Mouse (Mus musculus): ENCODE results near the gene Akr1b10. TPM values are rescaled to one million over a fixed set of nuclear protein-coding genes. Genes with fewer than 3 reads are reported as not detected.
"Not testable (repeated sequence)": the region's sequence is repeated elsewhere in the genome, so short reads cannot be mapped to it uniquely, and the experiment has no call there.

Gene Akr1b10
- polyA plus RNA-seq, 1 experiment from 2014 or later: 5.5 TPM

- 42% methylated on average over 9 of the region's 9 CpGs for WGBS (ENCODE audit: insufficient replicate concordance)
- Histone ChIP-seq H3K9me3 (replicated peaks; ENCODE audit: control insufficient read depth, low read length) (no peaks in the 10 kb centered on the region), H3K27me3 (ENCODE audit: control insufficient read depth, insufficient read depth, low read depth, low read length) (no peaks in the 10 kb centered on the region), H3K4me2 (ENCODE audit: low read depth, low read length) (no peak overlapping the region), H3K27ac (ENCODE audit: low read length) (no peak overlapping the region), H3K4me1 (ENCODE audit: control insufficient read depth, low read depth, low read length) (no peaks in the 10 kb centered on the region), H3K36me3 (ENCODE audit: control insufficient read depth, insufficient read depth) (no peaks in the 10 kb centered on the region), H3K4me3 (ENCODE audit: low read depth, low read length) (no peak overlapping the region), H3K9ac (ENCODE audit: low read depth, low read length) (no peak overlapping the region)
- peak; percentile 48 for ATAC-seq (ENCODE audit: low read depth)
Measured at GRCm38 (mm10) chr6:34367998-34368397, 16.0 kb upstream of the Akr1b10 start.

GRCm38 (mm10) chr6:34370081-34370480 is 13.9 kb upstream of the Akr1b10 start:
- whole genome bisulfite sequencing (ENCODE audit: insufficient replicate concordance): 59% methylated on average over 8 of the region's 8 CpGs
- Histone ChIP-seq H3K27ac (ENCODE audit: low read length) (no peak overlapping the region), H3K4me1 (ENCODE audit: control insufficient read depth, low read depth, low read length) (no peaks in the 10 kb centered on the region), H3K36me3 (ENCODE audit: control insufficient read depth, insufficient read depth) (no peaks in the 10 kb centered on the region), H3K9me3 (replicated peaks; ENCODE audit: control insufficient read depth, low read length) (no peaks in the 10 kb centered on the region), H3K4me2 (ENCODE audit: low read depth, low read length) (no peak overlapping the region), H3K27me3 (ENCODE audit: control insufficient read depth, insufficient read depth, low read depth, low read length) (no peaks in the 10 kb centered on the region), H3K4me3 (ENCODE audit: low read depth, low read length) (no peak overlapping the region), H3K9ac (ENCODE audit: low read depth, low read length) (no peak overlapping the region)
- no peak for ATAC-seq (ENCODE audit: low read depth)

GRCm38 (mm10) chr6:34371700-34372351 is 12.2 kb upstream of the Akr1b10 start:
- Histone ChIP-seq H3K27me3 (ENCODE audit: control insufficient read depth, insufficient read depth, low read depth, low read length) (no peaks in the 10 kb centered on the region), H3K4me1 (ENCODE audit: control insufficient read depth, low read depth, low read length) (no peaks in the 10 kb centered on the region), H3K9ac (ENCODE audit: low read depth, low read length) (no peak overlapping the region), H3K27ac (ENCODE audit: low read length) (no peak overlapping the region), H3K4me2 (ENCODE audit: low read depth, low read length) (0 out of 2 replicates have a peak overlapping the region, but pooled peaks have one; percentile 38), H3K9me3 (replicated peaks; ENCODE audit: control insufficient read depth, low read length) (no peaks in the 10 kb centered on the region), H3K36me3 (ENCODE audit: control insufficient read depth, insufficient read depth) (no peaks in the 10 kb centered on the region), H3K4me3 (ENCODE audit: low read depth, low read length) (no peak overlapping the region)
- WGBS (ENCODE audit: insufficient replicate concordance): 19% methylated on average over 18 of the region's 18 CpGs
- no peak for ATAC-seq (ENCODE audit: low read depth)

- Histone ChIP-seq H3K36me3 (ENCODE audit: control insufficient read depth, insufficient read depth) (no peaks in the 10 kb centered on the region), H3K4me2 (ENCODE audit: low read depth, low read length) (no peak overlapping the region), H3K9me3 (replicated peaks; ENCODE audit: control insufficient read depth, low read length) (no peaks in the 10 kb centered on the region), H3K27ac (ENCODE audit: low read length) (no peak overlapping the region), H3K4me1 (ENCODE audit: control insufficient read depth, low read depth, low read length) (no peaks in the 10 kb centered on the region), H3K9ac (ENCODE audit: low read depth, low read length) (no peak overlapping the region), H3K27me3 (ENCODE audit: control insufficient read depth, insufficient read depth, low read depth, low read length) (no peaks in the 10 kb centered on the region), H3K4me3 (ENCODE audit: low read depth, low read length) (no peak overlapping the region)
- ATAC-seq (ENCODE audit: low read depth): no peak
- 48% methylated on average over 7 of the region's 7 CpGs for WGBS (ENCODE audit: insufficient replicate concordance)
Measured at GRCm38 (mm10) chr6:34373841-34374240, 10.2 kb upstream of the Akr1b10 start.

- H3K9ac ChIP-seq (ENCODE audit: low read depth, low read length); H3K9me3 ChIP-seq (replicated peaks; ENCODE audit: control insufficient read depth, low read length); H3K27me3 ChIP-seq (ENCODE audit: control insufficient read depth, insufficient read depth, low read depth, low read length); H3K36me3 ChIP-seq (ENCODE audit: control insufficient read depth, insufficient read depth); ATAC-seq (ENCODE audit: low read depth); H3K27ac ChIP-seq (ENCODE audit: low read length); H3K4me2 ChIP-seq (ENCODE audit: low read depth, low read length); H3K4me1 ChIP-seq (ENCODE audit: control insufficient read depth, low read depth, low read length); H3K4me3 ChIP-seq (ENCODE audit: low read depth, low read length): not testable (repeated sequence)
- 60% methylated on average over 5 of the region's 5 CpGs for WGBS (ENCODE audit: insufficient replicate concordance)
Measured at GRCm38 (mm10) chr6:34375888-34376287, 8.1 kb upstream of the Akr1b10 start.

GRCm38 (mm10) chr6:34383401-34383800 is 617 bp upstream of the Akr1b10 start:
- no peak overlapping the region for H3K4me3 ChIP-seq (ENCODE audit: low read depth, low read length)
- 0 out of 2 replicates have a peak overlapping the region, but pooled peaks have one; percentile 76 for H3K4me2 ChIP-seq (ENCODE audit: low read depth, low read length)
- no peaks in the 10 kb centered on the region for H3K27me3 ChIP-seq (ENCODE audit: control insufficient read depth, insufficient read depth, low read depth, low read length)
- peaks cover 5% of the 10 kb centered on the region for H3K4me1 ChIP-seq (ENCODE audit: control insufficient read depth, low read depth, low read length)
- no peak overlapping the region for H3K27ac ChIP-seq (ENCODE audit: low read length)
- no peaks in the 10 kb centered on the region for H3K36me3 ChIP-seq (ENCODE audit: control insufficient read depth, insufficient read depth)
- ATAC-seq (ENCODE audit: low read depth): no peak
- no peak overlapping the region for H3K9ac ChIP-seq (ENCODE audit: low read depth, low read length)
- 39% methylated on average over 8 of the region's 8 CpGs for WGBS (ENCODE audit: insufficient replicate concordance)
- H3K9me3 ChIP-seq (replicated peaks; ENCODE audit: control insufficient read depth, low read length): no peaks in the 10 kb centered on the region

GRCm38 (mm10) chr6:34384701-34385370 is 818 bp downstream of the Akr1b10 start:
- no peaks in the 10 kb centered on the region for H3K36me3 ChIP-seq (ENCODE audit: control insufficient read depth, insufficient read depth)
- ATAC-seq (ENCODE audit: low read depth): peak; percentile 43; the same call in 1 of the 2 replicates
- H3K27me3 ChIP-seq (ENCODE audit: control insufficient read depth, insufficient read depth, low read depth, low read length): no peaks in the 10 kb centered on the region
- no peak overlapping the region for H3K27ac ChIP-seq (ENCODE audit: low read length)
- WGBS (ENCODE audit: insufficient replicate concordance): 2% methylated on average over 13 of the region's 13 CpGs
- H3K9ac ChIP-seq (ENCODE audit: low read depth, low read length): peak overlapping the region; percentile 54
- H3K4me1 ChIP-seq (ENCODE audit: control insufficient read depth, low read depth, low read length): peaks cover 5% of the 10 kb centered on the region
- no peaks in the 10 kb centered on the region for H3K9me3 ChIP-seq (replicated peaks; ENCODE audit: control insufficient read depth, low read length)
- peak overlapping the region; percentile 76 for H3K4me2 ChIP-seq (ENCODE audit: low read depth, low read length)
- H3K4me3 ChIP-seq (ENCODE audit: low read depth, low read length): peak overlapping the region; percentile 64

GRCm38 (mm10) chr6:34388420-34389156 is 4.6 kb downstream of the Akr1b10 start:
- ATAC-seq (ENCODE audit: low read depth): no peak
- no peak overlapping the region for H3K9ac ChIP-seq (ENCODE audit: low read depth, low read length)
- H3K36me3 ChIP-seq (ENCODE audit: control insufficient read depth, insufficient read depth): no peaks in the 10 kb centered on the region
- no peak overlapping the region for H3K27ac ChIP-seq (ENCODE audit: low read length)
- 68% methylated on average over 4 of the region's 4 CpGs for WGBS (ENCODE audit: insufficient replicate concordance)
- no peaks in the 10 kb centered on the region for H3K9me3 ChIP-seq (replicated peaks; ENCODE audit: control insufficient read depth, low read length)
- H3K4me3 ChIP-seq (ENCODE audit: low read depth, low read length): no peak overlapping the region
- H3K4me2 ChIP-seq (ENCODE audit: low read depth, low read length): no peak overlapping the region
- peaks cover 5% of the 10 kb centered on the region for H3K4me1 ChIP-seq (ENCODE audit: control insufficient read depth, low read depth, low read length)
- no peaks in the 10 kb centered on the region for H3K27me3 ChIP-seq (ENCODE audit: control insufficient read depth, insufficient read depth, low read depth, low read length)

- 66% methylated on average over 5 of the region's 5 CpGs for WGBS (ENCODE audit: insufficient replicate concordance)
- Histone ChIP-seq H3K9ac (ENCODE audit: low read depth, low read length) (no peak overlapping the region), H3K36me3 (ENCODE audit: control insufficient read depth, insufficient read depth) (no peaks in the 10 kb centered on the region), H3K4me1 (ENCODE audit: control insufficient read depth, low read depth, low read length) (no peaks in the 10 kb centered on the region), H3K27me3 (ENCODE audit: control insufficient read depth, insufficient read depth, low read depth, low read length) (no peaks in the 10 kb centered on the region), H3K9me3 (replicated peaks; ENCODE audit: control insufficient read depth, low read length) (no peaks in the 10 kb centered on the region), H3K4me3 (ENCODE audit: low read depth, low read length) (no peak overlapping the region), H3K27ac (ENCODE audit: low read length) (no peak overlapping the region), H3K4me2 (ENCODE audit: low read depth, low read length) (no peak overlapping the region)
- no peak for ATAC-seq (ENCODE audit: low read depth)
Measured at GRCm38 (mm10) chr6:34395897-34396296, 11.9 kb downstream of the Akr1b10 start.

Data from liver, embryonic 16.5 days (tissue).